Mouse (Mus musculus) gonadal fat pad, adult 2 months (tissue): ENCODE measurements around the gene Olfr846. TPM values are rescaled to one million over a fixed set of nuclear protein-coding genes. Genes with fewer than 3 reads are reported as not detected.

Experiments
- DNase-seq: peaks from one replicate; pipeline ENCODE4 v3.0.0-alpha.2; 2012; ENCODE audit warnings: low read depth
- polyA plus RNA-seq: library from polyadenylated mRNA; depleted of rRNA; stranded (reverse); fragments of >200 nt; gene quantifications from 2 replicates; pipeline ENCODE4 v1.2.3, GENCODE M21; 2012; rRNA removed

Olfr846 gene
- polyA plus RNA-seq: not detected in 2 replicates

- DNase-seq: no peak
Measured at GRCm38 (mm10) chr9:19363905-19364304, at the start of gene Olfr846. Gene Olfr846, minus strand, starts transcription at chr9:19364005.

GRCm38 (mm10) chr9:19378569-19378968, 14.8 kb upstream of the Olfr846 start, which contains the start of gene Olfr847:
Gene Olfr847, minus strand, starts transcription at chr9:19378669.
- DNase-seq: no peak

DNA sequence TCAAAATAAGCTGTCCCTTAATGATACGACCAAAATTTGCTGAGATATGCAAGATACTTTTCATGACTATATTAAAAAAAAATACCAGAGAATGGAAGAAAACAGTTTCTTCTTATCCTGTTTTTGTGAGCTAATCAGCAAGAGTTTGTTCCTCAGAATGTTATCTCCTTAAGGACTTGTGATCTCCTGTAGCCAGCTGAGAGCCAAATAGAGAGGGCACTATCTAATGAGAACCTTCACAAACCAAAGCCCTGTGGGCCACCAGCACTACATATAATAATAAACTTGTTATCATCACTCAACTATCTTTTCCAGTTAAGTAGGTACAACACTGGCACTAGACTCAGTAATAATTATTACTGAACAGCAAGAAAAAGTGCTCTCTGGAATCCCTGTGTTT, 27.6 kb downstream of the Olfr846 start, which contains the start of gene Olfr845:
Gene Olfr845 (plus strand): TSS at position 301 of the 400 bp plus-strand sequence.
- no peak for DNase-seq

- DNase-seq: no peak
Measured at GRCm38 (mm10) chr9:19316047-19316446, 47.8 kb downstream of the Olfr846 start, which contains the start of gene Olfr844. Gene Olfr844, plus strand, starts transcription at chr9:19316347.

Other genes with a start within 250 kb of the Olfr846 start
- gene Olfr836, start 243.6 kb downstream of the Olfr846 start, polyA plus RNA-seq: not detected in 2 replicates
- not detected in 2 replicates for gene Olfr837, start 227.7 kb downstream of the Olfr846 start, polyA plus RNA-seq
- not detected in 2 replicates for gene Olfr839-ps1, start 186.7 kb downstream of the Olfr846 start, polyA plus RNA-seq
- not detected in 2 replicates for gene Olfr843, start 112.0 kb downstream of the Olfr846 start, polyA plus RNA-seq
- not detected in 2 replicates for gene Olfr844, start 47.7 kb downstream of the Olfr846 start, polyA plus RNA-seq
- gene Olfr845, start 27.5 kb downstream of the Olfr846 start, polyA plus RNA-seq: not detected in 2 replicates
- not detected in 2 replicates for gene Olfr847, start 14.7 kb upstream of the Olfr846 start, polyA plus RNA-seq
- gene Olfr849, start 76.3 kb upstream of the Olfr846 start, polyA plus RNA-seq: not detected in 2 replicates
- not detected in 2 replicates for gene Olfr850, start 114.2 kb upstream of the Olfr846 start, polyA plus RNA-seq
- not detected in 2 replicates for gene Olfr851, start 129.3 kb upstream of the Olfr846 start, polyA plus RNA-seq
- not detected in 2 replicates for gene Olfr853, start 177.1 kb upstream of the Olfr846 start, polyA plus RNA-seq
- not detected in 2 replicates for gene Olfr854, start 203.4 kb upstream of the Olfr846 start, polyA plus RNA-seq
- gene Olfr855, start 218.6 kb upstream of the Olfr846 start, polyA plus RNA-seq: not detected in 2 replicates